Mouse (Mus musculus) frontal cortex, postnatal 25 days (tissue): ENCODE results near the gene Olfr1156.

ENCODE experiments used
- DNase-seq, 2 experiments: peaks; one replicate each; pipeline ENCODE4 v3.0.0; 2022; ENCODE audit warnings: low spot score in 2 of 2

Gene Olfr1156

DNA sequence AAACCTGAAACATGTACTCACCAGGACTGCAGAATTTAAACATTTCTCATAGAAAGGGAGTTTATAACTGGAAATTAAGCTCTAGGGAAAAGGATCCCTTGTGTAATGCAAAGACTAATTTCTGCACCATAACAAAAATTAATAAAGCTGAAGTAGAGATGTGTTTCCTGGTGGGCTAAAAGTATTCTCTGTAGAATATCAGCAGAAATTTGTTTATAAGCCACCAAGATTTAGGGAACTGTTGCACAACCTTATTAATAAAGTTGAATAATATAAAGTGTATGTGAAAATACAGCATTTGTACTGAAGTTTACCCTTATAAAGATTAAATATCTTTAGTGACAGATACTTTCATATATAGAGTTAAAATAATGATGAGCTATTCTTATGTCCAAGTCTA is at the start of gene Olfr1156:
TSS of gene Olfr1156 (minus strand) at position 101 of the 400 bp plus-strand sequence.
- no peak for DNase-seq

DNA sequence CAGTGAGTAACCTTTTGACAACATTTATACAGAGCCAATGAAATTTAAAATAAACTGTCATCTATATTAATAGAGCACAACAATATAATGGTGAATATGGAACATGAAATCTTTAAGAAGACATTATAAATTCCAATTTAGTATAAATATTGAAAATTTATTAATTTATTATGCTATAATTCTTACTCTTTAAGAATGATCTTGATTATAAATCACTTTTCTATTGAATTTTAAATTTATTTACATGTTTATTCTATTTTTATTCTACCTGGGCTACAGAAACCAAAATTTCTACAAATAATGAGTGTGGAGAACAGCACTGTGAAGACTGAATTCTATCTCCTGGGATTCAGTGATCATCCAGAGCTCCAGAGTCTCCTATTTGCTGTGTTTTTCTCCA is 36.9 kb upstream of the Olfr1156 start, which contains the start of gene Olfr1158:
TSS of gene Olfr1158 (plus strand) at position 301 of the 400 bp plus-strand sequence.
- DNase-seq: no peak

DNA sequence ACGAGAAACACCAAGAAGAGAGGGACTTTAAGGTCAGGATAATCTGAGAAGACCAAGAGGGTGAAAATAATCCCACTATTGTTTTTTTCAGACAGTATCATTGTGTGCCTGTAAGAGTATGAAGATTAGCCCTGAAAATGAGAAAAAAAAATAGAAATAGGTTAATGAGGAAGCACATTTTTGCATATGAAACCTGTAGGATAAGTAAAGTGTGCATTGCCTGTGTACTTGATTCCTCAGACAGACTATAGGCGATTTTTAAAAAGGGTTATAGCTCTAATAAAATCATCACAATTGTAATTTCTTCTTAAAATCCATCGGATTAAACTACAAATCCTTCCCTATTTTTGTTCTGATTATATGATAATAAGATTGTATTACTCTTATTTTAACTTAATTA is 21.7 kb upstream of the Olfr1156 start, which contains the start of gene Olfr74:
TSS of gene Olfr74 (minus strand) at position 101 of the 400 bp plus-strand sequence.
- DNase-seq: no peak

DNA sequence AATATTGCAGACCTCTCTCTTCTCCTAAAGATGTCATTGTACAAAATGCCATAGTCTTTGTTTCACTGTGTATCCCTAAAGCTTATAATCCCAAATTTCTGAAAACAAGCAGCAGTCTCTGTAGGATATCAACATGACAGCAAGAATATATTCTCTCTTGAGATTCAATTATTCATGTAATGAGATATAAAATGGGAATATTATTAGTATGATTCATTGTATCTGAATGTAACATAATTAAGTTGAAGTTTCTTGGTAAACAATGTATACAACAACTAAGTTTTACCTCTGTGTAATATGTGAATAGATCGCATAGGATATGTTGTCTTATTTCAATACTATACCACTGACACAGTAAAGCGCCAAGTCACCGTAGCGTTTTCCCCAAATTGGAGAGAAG is 15.3 kb upstream of the Olfr1156 start, which contains the start of gene Olfr1157:
TSS of gene Olfr1157 (minus strand) at position 101 of the 400 bp plus-strand sequence.
- DNase-seq: no peak

DNA sequence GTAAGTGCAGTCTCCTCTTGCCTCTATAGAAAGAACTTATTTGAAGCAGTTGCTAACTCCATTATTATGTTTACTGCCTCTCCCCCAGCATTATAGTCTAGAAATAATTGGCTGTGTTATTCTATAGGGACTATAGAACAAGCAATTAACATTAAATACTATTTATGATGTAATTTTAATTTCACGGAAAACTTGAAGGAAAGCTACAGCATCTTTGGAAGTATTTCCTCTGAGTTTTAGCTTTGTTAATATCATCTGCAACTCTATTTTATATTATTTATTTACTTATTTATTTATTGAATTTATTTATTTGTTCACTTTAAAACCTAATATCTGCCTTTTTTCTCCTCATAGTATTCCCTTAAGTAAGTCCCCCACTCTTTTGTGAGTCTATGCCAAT is 7.9 kb downstream of the Olfr1156 start, which contains the start of gene Olfr1155:
TSS of gene Olfr1155 (minus strand) at position 101 of the 400 bp plus-strand sequence.
- no peak for DNase-seq

DNA sequence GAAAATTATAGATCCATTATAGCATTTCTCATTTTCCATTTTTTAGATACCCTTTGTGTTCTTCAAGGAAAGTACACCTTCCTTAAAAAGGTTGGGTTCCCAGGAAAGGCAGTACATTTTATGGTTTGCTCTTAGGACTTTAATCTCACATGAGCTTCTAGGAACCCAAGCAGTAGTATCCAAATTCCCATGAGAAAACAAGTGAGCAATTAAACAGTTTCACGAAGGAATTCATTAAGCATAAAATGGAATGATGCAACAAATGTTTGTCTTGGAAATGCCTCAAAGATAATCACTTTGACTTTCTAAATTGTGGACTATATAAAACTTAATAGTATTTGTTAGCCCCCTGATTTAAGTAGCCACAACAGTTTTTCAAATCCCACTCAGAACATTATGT is 47.8 kb downstream of the Olfr1156 start, which contains the start of gene Olfr1154:
TSS of gene Olfr1154 (minus strand) at position 101 of the 400 bp plus-strand sequence.
- no peak for DNase-seq
